Mouse (Mus musculus) bone marrow, adult 2 months (tissue): ENCODE data around the gene Ankrd55. TPM values are rescaled to one million over a fixed set of nuclear protein-coding genes. Genes with fewer than 3 reads are reported as not detected.

Experiments
- H3K27ac ChIP-seq: fragments of 200-500 bp; 2 replicates; pipeline ENCODE4 v1.5.1; 2012; ENCODE audit warnings: low read depth, mild to moderate bottlenecking, control low read depth, inconsistent platforms, low read length; ENCODE audit not compliant: control insufficient read depth, poor library complexity, insufficient read depth
- H3K4me1 ChIP-seq: fragments of 200-500 bp; 2 replicates; pipeline ENCODE4 v1.6.1; 2011; ENCODE audit warnings: low read length; ENCODE audit not compliant: control insufficient read depth, insufficient read depth
- H3K4me3 ChIP-seq: fragments of 200-500 bp; replicated peaks from 2 replicates; pipeline ENCODE3; 2011; ENCODE audit warnings: mild to moderate bottlenecking, low read depth, low read length, control low read depth; ENCODE audit not compliant: control insufficient read depth
- CTCF ChIP-seq: fragments of 200-500 bp; IDR thresholded peaks from 2 replicates; pipeline ENCODE4 v1.5.1; 2011; ENCODE audit warnings: low read length, control low read depth; ENCODE audit not compliant: control insufficient read depth, insufficient read depth
- POLR2A ChIP-seq: fragments of 200-500 bp; IDR thresholded peaks from 2 replicates; pipeline ENCODE4 v1.6.1; 2011; ENCODE audit warnings: low read depth, mild to moderate bottlenecking, control low read depth, low read length, borderline replicate concordance; ENCODE audit not compliant: control insufficient read depth
- WGBS: fragments of 180-500 bp; shearing (Covaris S2); methylation state at CpG from one replicate; pipeline ENCODE4 v1.1.7; 2018; 5-methylcytosine and 5-hydroxymethylcytosine counted together
- polyA plus RNA-seq: library from polyadenylated mRNA; stranded (reverse); fragments of >200 nt; gene quantifications from 2 replicates; pipeline ENCODE4 v1.2.4, GENCODE M21; 2011; ENCODE audit warnings: low replicate concordance; ENCODE audit not compliant: missing spikeins, insufficient read depth, insufficient read length

Ankrd55 gene
- polyA plus RNA-seq, 1 experiment = not detected

DNA sequence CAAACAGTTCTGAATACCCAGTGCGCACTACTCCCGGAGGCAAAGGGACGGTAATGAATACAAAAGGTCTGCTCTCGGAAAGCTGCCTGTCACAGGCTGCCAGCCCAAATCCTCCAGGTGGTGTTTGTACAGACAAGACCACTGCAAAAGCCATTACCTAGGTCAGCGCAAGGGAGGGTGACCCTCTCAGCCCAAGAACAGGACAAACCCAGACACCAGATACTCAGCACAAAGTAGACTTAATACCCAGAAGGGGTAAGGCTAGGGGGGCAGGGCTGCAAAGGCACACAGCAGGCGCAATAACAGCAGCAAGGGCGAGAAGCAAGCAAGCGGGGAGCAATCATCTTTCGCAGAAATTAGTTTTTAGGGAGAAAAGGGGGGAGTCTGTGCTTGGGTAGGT lies 106.0 kb downstream of the Ankrd55 start:
- WGBS = 88% methylated on average over 9 of the region's 9 CpGs
- no peaks in the 10 kb centered on the region; the same call in 1 of the 2 replicates for H3K4me1 ChIP-seq
- H3K27ac ChIP-seq = no peak overlapping the region
- TF ChIP-seq POLR2A = no peak
- no peak for TF ChIP-seq CTCF
- H3K4me3 ChIP-seq = no peak overlapping the region

DNA sequence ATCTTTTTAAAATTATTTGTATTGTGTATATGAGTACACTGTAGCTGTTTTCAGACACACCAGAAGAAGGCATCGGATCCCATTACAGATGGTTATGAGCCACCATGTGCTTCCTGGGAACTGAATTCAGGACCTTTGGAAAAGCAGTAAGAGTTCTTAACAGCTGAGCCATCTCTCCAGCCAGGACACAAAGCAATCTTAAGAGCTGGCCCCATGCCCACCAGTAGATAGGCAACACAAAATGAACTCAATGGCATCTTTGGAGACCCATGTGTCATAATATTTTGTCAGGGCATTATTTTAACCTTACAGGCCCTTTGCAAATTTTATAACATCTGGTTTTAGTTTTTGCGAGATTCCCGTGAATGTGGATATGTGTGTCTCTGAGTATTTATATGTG lies 116.5 kb downstream of the Ankrd55 start:
- H3K4me3 ChIP-seq = no peak overlapping the region
- H3K4me1 ChIP-seq = no peaks in the 10 kb centered on the region
- WGBS = 79% methylated on average over 3 of the region's 3 CpGs
- TF ChIP-seq POLR2A = no peak
- TF ChIP-seq CTCF = no peak
- H3K27ac ChIP-seq = no peak overlapping the region

GRCm38 (mm10) chr13:112405184-112405583 lies 116.9 kb downstream of the Ankrd55 start:
- Histone ChIP-seq H3K4me3 (no peak overlapping the region), H3K4me1 (no peaks in the 10 kb centered on the region), H3K27ac (no peak overlapping the region)
- TF ChIP-seq POLR2A (no peak), CTCF (no peak)
- 90% methylated on average over 1 of the region's 1 CpGs for WGBS

DNA sequence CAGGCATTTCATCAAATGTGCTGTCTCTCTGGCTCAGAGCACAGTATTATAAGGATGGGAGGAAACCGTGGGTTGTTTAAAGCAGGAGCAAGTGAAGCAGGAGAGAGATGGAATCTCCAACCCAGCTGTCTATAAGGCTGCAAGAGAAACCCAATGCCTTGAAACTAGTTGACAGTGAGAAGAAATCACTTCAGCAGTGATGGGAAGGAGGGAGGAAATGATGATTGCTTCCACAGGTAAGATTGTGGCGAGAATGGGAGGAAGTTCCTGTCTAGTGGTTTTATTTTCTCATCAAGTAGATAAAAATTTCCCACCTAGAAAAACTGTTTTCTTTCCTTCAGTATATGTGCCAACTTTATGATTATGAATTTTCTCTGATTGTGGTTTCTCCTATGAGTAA lies 118.4 kb downstream of the Ankrd55 start:
- H3K27ac ChIP-seq = no peak overlapping the region
- TF ChIP-seq POLR2A (no peak), CTCF (no peak)
- 36% methylated on average over 2 of the region's 2 CpGs for WGBS
- H3K4me1 ChIP-seq = no peaks in the 10 kb centered on the region
- H3K4me3 ChIP-seq = no peak overlapping the region

- Histone ChIP-seq H3K27ac (no peak overlapping the region), H3K4me1 (no peaks in the 10 kb centered on the region), H3K4me3 (no peak overlapping the region)
- no peak for TF ChIP-seq CTCF
- no peak for TF ChIP-seq POLR2A
- 72% methylated on average over 3 of the region's 3 CpGs for WGBS
Observed at GRCm38 (mm10) chr13:112407181-112407700, 119.0 kb downstream of the Ankrd55 start.

GRCm38 (mm10) chr13:112407776-112408490 lies 119.7 kb downstream of the Ankrd55 start:
- Histone ChIP-seq H3K4me1 (no peaks in the 10 kb centered on the region), H3K4me3 (no peak overlapping the region), H3K27ac (no peak overlapping the region)
- WGBS = 80% methylated on average over 9 of the region's 9 CpGs
- no peak for TF ChIP-seq CTCF
- TF ChIP-seq POLR2A = no peak

DNA sequence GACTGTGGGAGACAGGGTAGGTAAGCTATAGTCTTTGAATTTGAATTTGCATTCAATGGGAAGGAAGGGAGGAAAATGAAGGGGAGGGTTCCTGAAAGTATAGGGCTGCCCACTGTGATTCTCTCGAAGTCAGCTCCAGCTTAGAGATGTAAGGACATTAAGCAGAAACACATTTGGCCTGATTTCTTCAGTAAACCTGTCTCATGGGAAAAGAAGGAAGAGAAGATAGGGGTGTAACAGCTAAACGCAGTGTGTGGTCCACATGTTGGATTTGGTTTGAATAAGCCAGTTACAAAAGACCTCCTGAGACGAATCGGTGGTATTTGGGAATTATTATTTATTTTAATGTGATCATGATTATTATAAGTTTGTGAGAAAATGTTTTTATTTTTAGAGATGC lies 120.5 kb downstream of the Ankrd55 start:
- Histone ChIP-seq H3K4me3 (no peak overlapping the region), H3K4me1 (no peaks in the 10 kb centered on the region), H3K27ac (no peak overlapping the region)
- 62% methylated on average over 4 of the region's 4 CpGs for WGBS
- TF ChIP-seq CTCF (no peak), POLR2A (no peak)

- WGBS = 65% methylated on average over 2 of the region's 2 CpGs
- Histone ChIP-seq H3K4me3 (no peak overlapping the region), H3K4me1 (no peaks in the 10 kb centered on the region), H3K27ac (no peak overlapping the region)
- no peak for TF ChIP-seq CTCF
- TF ChIP-seq POLR2A = no peak
Observed at GRCm38 (mm10) chr13:112409331-112409730, 121.1 kb downstream of the Ankrd55 start.
